Mouse (Mus musculus) natural killer cell, adult 2 months (primary cell): ENCODE measurements around the gene Ldhd.

Experiments used
- DNase-seq, 2 experiments: peaks; one replicate each; pipeline ENCODE4 v3.0.0; 2022; ENCODE audit warnings: low spot score in 2 of 2

Ldhd gene

GRCm38 (mm10) chr8:111594951-111595350 lies 35.2 kb downstream of the Ldhd start:
- no peak for DNase-seq

DNA sequence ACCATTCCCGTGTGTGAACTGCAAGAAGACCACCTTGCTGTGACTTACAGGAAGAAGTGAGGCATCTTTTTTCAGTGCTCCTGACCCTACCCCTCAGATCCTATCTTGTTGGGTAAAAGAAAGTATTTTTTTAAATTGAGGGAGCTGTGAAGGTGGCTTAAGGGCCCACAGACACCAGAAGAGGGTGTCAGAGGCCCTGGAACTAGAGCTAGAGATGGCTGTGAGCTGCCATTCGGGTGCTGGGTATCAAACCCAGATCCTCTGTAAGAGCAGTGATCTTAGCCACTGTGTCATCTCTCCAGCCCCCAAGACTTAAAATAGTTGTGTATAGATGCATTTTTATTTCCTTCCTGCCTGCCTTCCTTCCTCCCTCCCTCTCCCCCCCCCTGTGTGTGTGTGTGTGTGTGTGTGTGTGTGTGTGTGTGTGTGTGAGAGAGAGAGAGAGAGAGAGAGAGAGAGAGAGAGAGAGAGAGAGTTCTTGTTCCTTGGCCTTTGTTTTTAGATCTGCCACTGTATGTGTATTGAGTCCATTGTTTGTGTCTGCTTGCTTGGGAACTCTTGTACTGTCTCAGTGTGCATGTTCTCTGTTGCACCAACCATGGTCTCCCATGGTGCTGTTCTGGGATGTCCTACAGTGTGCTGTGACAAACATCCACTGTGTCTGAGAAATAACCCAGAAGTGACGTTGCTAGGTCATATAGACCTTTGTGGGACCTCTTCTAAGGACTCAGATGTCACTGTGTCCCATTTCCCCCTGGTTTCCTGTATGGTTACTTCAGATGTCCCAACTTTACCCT lies 35.9 kb downstream of the Ldhd start:
- DNase-seq: no peak

DNA sequence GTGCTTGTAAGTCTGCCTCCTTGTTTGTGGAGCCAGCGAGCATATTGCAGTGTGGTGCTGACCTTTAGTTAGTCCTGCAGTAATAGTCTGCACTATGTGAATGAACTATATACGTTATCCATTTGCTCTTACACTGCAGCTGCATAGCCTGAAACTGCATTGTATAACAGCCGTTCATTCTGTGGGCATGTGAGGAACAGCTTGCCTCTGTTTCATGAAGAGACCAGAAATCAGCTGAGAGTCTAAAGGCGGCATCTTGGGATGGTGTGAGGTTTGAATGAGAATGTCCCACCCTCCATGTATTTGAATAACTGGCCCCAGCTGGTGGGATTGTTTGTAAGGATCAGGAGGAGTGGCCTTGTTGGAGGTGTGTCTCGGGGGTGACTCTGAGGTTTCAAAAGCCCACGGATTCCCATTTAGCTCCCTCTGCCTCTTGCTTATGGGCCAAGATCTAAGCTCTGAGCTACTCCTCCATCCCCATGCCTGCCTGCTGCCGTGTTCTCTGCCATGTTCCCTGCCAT lies 37.7 kb downstream of the Ldhd start:
- no peak for DNase-seq

GRCm38 (mm10) chr8:111591176-111591575 lies 39.0 kb downstream of the Ldhd start:
- DNase-seq: no peak

DNA sequence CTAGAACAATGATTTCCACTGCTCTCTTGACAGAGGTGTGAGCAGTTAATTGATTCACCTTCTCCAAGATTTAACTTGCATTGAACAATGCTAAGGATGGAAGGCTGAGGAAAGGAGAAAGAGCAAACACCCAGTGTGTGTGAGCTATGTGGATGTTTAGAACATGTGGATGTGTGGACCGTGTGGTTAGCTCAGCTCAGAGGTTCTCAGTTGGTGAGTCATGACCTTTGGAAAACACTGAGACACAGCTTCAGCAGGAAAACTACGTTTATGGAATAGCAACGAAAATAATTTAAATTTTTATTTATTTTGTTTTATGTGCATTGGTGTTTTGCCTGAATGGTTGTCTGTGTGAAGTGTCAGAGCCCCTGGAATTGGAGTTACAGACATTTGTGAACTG lies 40.0 kb downstream of the Ldhd start:
- no peak for DNase-seq

GRCm38 (mm10) chr8:111588336-111588735 lies 41.8 kb downstream of the Ldhd start:
- no peak for DNase-seq

GRCm38 (mm10) chr8:111587545-111588094 lies 42.6 kb downstream of the Ldhd start:
- DNase-seq: no peak

- no peak for DNase-seq
Measured at GRCm38 (mm10) chr8:111584946-111585345, 45.2 kb downstream of the Ldhd start.

DNA sequence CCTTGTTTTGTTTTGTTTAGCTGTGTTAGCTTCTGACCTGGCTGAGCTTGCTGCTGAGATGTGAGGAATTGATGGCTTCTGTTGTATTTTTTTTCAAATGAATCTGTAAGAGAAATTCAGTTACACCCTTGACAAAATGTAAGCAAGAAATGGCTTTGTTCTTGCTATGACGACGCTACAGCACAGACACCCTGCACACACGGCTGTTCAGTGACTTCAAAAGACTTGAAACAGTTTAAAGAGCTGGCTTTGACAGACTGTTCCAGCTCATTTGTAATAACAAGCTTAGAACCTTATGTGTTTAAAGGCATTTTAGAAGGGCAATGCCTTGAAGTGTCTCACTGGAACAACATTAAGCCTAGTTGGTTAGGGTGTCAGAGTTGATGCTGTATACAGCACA lies 47.8 kb downstream of the Ldhd start:
- DNase-seq: peak in 1 of 2 experiments; percentile 11

- DNase-seq: no peak
Measured at GRCm38 (mm10) chr8:111580306-111580705, 49.9 kb downstream of the Ldhd start.

- no peak for DNase-seq
Measured at GRCm38 (mm10) chr8:111579318-111579717, 50.9 kb downstream of the Ldhd start.

DNA sequence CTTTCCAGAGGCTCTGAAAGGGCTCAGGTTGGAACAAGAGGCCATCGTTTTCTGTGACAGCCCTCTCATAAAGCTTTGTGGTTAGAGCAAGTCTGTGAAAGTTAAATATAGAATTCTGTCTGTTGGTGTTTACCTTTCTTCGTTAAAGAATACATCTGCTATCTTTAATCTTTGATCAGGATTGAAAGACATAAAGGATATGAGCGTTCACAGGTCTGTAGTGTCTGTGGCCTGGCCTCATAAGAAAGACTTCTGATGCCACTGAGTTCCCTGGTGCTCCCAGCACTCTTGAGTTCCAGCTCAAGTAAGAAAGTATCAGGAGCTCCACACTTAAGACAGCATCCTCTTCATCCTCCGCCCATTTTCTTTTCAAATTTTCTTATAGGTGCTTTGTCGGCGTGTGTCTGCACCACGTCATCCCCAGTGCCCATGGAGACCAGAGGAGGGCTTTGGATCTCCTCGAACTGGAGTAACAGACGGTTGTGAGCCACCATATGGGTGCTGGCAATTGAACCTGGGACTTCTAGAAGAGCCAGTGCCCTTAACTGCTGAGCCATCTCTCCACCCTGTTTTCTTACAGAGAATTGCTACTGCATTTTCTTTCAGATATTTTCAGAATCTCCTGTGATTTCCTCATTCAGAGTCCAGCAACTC lies 52.2 kb downstream of the Ldhd start:
- no peak for DNase-seq

- no peak for DNase-seq
Measured at GRCm38 (mm10) chr8:111576501-111576900, 53.7 kb downstream of the Ldhd start.

DNA sequence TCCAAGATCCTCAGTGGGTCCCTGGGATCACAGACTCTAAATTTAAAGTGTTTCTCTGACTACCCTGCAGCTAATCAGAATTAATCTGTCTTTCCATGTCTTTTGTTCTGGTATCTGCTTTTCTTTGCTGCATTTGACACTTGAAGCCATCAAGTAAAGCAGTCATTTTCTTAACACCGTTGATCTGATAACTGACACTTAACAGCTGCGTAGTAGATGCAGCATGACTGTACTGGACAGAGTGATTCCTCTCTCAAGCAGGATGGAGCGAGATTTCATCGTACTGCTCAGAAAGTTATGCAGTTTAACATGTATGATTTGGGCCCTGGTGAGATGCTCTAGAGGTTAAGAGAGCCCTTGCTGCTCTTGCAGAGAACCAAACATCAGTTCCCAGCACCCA lies 54.7 kb downstream of the Ldhd start:
- DNase-seq: no peak

DNA sequence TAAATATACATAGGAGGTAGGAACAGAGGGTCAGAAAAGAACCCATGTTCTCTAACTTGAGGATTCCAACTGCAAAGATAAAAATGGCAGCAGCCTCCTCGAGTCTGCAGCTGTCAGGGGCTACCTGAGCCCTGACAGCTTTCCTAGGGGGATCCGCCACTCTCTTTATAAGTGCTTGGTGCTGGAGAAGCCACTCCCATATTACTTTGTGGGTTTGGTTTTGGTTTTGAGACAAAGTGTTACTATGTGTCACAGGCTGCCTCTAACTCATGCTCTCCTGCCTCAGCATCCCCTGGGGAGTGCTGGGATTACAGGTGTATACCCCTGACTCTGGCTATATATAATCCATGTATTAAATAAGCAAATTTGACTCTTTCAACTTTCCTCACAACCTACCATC lies 56.2 kb downstream of the Ldhd start:
- no peak for DNase-seq
